Mouse (Mus musculus) embryo, embryonic 11 days (tissue): ENCODE data around the gene Xrcc2.
"Not testable (repeated sequence)": the region's sequence is repeated elsewhere in the genome, so short reads cannot be mapped to it uniquely, and the experiment has no call there.

Experiments
- DNase-seq: peaks from one replicate; pipeline ENCODE4 v3.0.0-alpha.2; 2015

The Xrcc2 gene

DNA sequence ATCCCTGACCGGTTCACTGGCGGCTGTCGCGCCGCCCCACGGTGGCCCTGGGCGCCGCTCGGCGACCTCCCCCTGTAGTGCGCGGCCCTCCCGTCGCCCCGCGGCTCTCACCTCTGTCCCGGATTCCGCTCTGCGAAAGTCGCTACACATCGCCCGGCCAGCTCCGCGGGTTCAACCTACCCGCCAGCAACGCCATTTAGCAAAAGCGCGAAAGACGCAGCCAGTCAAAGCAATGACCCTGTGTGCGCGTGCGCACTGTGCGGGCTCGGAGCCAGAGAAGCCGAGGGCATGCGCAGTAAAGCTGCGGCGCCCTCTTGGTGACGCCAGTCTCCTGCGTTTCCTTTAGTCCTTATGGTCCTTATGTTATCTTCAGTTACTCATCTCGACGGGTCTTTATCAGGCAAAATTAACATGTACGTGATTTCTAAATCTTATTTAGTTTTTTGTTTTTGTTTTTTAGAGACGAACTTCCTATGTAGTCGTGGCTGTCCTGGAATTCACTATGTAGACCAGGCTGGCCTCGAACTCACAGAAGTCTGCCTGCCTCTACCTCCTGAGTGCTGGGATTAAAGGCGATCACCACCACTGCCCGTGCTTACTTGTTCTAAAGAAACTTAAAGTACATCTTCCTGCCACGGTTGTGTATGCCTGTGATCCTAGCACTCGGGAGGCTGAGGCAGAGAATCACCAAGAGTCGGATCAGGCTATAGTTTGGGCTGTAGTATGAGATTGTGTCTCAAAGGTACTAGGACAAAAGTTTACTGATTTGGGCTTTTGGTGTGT lies at the start of gene Xrcc2:
Gene Xrcc2, minus strand, starts transcription at position 259 of the 783 bp plus-strand sequence.
- DNase-seq, result peak; percentile 98

DNA sequence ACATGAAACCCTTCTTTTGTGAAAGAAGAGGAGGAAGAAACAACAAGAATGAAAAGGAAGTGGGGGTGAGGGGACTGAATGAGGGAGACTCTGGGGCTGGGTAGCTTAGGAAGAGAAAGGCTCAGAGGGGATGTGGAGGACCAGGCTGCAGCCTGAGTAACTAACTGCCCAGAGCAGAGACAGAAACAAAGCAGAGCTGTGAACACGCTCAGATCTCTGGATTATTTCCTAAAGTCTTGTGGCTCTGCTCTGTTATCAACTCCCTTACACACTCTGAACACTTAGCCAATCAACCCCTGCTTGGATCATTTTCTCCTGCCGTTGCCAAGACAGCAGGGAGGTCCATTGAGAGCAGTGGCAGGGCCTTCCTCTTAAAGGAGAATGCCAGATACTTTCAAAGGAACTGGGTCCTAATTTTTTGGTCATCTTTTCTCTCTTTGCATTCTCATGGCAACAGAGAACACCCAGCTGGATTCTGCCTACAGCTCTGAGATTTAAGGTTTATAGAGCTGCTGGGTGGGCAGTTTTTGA lies 48.7 kb upstream of the Xrcc2 start:
- peak; percentile 37 for DNase-seq

DNA sequence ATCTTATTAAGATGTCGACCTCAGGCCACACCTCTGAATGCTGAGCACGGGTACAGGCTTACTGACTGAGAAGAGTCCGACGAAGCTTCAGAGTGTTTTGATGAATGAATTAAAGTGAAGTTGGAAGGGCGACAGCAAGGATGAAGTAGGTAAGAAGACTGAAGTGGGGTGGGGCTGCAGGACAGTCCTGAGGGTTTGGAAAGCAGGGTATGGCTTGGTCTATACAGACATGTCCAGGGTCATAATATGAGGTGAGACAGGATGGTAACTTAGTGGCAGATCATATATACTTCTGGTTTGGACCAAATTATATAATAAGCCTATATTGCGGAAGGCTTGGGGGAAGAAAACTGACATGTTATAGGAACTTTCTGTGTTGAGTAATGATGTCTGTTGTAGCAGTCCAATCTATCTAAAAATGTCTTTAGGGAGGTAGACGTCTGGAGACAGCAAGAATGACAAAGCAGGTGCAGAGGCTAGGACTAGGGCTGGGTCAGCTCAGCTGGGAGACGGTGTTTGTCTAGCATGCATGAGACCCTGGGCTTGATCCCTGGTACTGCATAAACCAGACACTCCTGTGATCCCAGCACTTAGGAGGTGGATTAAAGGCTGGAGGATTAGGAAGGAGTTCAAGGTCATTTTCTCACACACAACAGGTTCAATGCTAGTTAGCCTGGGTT lies 48.1 kb upstream of the Xrcc2 start:
- no peak for DNase-seq

DNA sequence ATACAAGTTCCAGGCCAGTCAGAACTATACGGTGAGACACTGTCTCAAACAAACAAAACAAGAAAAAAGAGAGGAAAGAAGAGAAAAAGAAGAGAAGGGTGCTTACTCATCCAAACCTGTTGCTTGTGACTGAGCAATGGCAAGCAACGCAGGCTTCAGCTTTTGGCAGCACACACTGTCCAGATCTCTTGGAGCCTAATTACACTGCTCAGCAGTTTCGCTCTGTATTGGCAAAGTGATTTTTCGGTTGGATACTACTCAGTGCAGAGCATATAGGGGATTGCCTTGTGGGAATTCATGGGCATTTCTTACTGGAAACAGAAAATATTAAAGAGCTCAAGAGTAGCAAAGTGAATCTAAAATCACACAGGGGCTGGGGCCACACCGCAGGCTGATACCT lies 47.2 kb upstream of the Xrcc2 start:
- no peak for DNase-seq

DNA sequence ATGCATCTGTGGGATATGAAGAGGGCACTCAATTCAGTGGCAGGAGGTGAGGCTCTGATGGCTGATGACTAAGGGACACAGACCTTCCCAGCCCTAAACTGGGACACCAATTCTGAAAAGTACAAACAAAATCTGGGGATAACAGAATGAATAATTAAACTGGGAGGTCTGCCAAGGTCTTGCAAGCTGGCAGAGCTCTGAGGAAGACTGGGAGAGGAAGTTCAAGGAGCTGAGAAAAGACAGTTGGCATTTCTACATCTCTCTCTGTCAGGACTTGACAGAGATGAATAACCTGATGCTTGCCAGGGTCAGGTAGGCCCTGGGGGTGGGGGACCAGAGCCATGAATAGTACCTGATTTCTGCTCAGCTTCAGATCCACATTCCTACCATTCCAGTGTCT lies 45.9 kb upstream of the Xrcc2 start:
- DNase-seq, result no peak

DNA sequence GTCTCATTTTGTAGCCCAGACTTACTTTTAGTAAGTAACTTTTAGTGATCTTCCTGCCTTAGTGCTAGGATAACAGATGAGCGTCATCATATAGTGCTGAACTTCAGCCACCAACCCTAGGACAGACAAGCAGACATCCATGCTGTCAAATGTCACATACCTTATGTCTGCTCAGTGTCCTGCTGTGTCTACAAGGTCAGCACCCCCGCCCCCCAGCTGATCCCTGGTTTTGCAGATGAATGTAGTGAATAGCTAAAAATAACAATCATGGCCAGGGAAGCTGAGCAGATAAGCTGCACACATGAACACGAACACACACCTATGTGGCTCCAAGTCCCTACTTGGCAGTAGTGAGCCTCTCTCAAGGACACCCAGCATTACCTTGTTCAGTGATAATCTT lies 43.0 kb upstream of the Xrcc2 start:
- no peak for DNase-seq

DNA sequence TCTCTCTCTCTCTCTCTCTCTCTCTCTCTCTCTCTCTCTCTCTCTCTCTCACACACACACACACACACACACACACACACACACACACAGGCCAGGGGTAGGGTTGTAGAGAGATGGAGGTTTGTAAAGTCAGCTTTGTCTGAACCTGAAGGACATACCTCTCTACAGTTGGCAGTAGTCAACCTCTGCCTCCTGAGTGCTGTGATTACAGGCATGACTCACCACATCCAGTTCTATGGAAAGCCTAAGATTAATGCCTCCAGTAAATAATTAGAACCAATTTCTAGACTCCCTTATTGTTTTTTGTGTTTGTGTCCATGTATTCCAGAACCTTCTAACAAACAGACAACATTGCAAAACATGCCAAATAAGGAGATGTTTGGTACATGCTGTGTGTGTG lies 42.3 kb upstream of the Xrcc2 start:
- no peak for DNase-seq

DNA sequence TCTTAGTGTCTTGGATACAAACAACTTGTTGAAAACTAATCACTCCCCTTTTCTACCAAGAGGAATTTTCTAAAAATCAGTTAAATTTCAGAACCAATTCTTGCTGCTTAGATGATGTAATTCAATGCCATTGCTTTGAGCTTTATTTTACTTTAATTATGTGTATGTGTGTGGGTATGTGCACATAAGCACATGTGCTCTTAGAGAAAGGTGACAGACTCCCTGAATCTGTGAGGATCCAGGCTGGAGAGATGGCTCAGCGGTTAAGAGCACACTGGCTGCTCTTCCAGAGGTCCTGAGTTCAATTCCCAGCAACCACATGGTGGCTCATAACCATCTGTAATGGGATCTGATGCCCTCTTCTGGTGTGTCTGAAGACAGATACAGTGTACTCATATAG lies 33.3 kb upstream of the Xrcc2 start:
- not testable (repeated sequence) for DNase-seq

DNA sequence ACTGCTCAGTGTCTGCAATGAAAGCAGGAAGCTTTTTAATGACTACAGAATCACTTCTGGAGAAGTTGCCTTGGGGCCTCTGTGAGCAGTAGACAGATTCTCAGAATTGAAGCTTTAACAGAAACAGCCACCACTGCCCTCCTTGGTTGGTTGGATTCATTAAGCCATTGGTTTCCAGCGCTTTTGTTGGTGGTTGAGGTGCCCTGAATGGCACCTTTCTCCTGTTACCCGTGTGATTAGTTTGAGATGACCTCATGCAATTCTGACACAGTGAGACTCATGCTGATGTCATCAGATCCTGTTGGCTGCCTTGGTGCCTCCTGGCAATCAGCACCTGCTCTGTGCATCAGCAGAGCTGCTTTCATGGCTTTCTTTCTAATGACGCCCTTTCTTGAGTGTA lies 32.8 kb upstream of the Xrcc2 start:
- no peak for DNase-seq

DNA sequence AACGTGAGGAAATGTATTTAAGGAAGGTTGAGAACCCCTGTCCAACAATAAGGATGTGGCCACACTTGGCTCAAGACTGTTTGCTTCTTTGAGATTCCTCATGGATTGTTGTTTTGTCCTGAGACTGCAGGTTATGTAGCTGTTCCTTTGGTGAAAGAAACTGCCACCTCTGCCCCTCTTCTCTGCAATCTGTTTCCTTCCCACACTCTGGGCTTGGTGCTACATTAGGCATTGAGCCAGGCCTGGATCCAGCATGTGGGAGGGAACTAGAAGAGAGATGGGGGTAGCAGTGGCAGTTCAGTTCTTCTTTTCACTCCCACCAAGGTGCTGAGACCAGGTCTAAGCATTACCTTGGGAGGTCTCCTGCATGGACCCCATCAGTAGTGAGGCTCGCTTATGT lies 30.2 kb upstream of the Xrcc2 start:
- no peak for DNase-seq

DNA sequence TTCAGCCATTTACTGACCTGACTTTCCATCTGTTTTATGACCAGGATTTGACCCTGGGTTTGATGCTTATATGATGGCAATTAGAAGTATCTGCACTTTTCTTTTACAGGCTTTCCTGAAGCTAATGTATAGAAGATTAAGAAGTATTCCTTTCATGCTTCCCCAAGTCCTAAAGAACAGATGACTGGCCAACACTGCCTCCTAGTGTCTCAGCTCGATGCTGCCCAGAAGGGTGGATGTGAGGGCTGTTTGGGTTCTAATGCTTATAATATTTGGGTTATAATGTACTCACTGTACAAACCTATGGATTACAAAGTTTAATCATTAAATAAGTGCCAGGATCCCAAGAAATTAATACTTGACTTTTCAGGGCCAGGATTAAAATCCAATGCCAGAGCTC lies 28.7 kb upstream of the Xrcc2 start:
- DNase-seq, result peak; percentile 37

DNA sequence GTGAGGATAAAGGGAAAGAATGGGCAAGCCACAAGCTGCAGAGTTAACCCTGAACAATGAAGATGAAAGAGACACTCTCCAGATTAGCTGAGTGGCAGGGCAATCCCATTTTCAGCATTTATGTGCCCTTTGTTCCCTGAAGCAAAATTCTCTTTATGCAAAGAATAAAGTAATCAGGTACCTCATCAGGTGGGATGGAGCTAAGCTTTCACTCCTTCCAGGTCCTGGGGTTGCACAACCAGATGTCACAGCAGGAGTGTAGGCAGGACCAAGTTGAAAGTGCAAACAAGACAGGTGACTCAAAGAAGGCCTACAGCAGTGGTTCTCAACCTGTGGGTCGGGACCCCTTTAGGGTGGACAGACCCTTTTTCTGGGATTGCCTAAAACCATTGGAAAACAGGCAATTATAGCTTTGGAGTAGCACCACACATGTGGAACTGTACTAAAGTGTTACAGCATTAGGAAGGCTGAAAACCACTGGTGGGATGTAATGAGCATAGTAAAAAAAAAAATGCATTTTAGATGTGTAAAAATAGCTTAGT lies 18.6 kb upstream of the Xrcc2 start:
- DNase-seq, result no peak

DNA sequence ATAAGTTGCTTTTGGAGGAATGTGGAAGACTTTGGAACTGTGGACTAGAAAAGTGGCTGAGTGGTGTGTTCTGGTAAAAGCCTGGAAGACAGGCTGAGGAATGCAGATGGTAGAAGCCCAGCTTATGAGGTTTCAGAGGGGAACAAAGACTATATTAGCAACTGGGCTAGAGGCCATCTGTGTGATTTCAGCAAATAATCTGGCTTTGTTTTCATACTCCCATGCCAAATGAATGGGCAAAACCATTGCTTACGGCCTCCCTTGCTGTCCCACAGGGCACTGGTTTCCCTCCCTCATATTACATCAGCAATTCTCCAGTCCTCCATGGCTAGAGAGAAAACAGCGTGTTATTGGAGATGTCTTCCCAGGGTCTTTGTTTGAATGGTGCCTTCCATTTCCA lies 17.4 kb upstream of the Xrcc2 start:
- DNase-seq, result no peak

DNA sequence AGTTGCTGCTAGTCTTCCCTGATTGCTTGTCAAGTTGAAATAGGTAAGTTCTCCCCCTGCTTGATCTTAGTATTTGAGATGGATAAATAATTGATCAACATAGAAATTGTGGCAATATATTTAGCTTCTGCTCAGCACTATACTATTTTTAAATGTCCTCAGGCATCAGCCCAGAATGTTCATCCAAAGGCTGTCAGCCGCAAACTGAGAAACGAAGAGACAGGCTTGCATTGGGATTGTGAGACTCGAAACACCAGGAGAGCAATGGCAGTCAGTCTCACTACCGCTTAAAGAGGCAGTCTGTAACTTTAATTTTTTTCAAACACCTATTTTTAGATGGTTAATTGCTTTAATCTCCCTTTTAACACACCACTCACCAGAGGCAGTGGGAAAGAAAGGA lies 13.8 kb upstream of the Xrcc2 start:
- no peak for DNase-seq

DNA sequence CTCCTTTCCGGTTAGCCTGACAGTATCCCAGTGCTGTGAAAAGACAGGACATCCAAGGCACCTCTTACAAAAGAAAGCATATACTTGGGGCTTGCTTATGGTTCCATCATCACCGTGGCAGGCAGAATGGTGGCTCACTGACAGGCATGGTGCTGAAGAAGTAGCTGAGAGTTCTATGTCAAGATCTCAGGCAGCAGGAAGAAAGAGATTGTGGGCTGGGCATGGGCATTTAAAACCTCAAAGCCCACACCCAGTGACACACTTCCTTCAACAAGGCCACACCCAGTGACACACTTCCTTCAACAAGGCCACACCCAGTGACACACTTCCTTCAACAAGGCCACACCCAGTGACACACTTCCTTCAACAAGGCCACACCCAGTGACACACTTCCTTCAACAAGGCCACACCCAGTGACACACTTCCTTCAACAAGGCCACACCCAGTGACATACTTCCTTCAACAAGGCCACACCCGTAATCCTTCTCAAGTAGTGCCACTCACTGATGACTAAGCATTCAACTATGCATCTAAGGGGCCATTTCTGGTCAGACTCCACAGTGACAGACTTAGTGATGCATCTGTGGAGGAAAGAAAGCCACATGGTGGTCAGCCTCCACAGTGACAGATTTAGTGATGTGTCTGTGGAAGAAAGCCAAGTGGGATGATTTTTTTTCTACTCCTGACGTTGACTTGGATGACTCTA lies 7.5 kb upstream of the Xrcc2 start:
- DNase-seq, result not testable (repeated sequence)

DNA sequence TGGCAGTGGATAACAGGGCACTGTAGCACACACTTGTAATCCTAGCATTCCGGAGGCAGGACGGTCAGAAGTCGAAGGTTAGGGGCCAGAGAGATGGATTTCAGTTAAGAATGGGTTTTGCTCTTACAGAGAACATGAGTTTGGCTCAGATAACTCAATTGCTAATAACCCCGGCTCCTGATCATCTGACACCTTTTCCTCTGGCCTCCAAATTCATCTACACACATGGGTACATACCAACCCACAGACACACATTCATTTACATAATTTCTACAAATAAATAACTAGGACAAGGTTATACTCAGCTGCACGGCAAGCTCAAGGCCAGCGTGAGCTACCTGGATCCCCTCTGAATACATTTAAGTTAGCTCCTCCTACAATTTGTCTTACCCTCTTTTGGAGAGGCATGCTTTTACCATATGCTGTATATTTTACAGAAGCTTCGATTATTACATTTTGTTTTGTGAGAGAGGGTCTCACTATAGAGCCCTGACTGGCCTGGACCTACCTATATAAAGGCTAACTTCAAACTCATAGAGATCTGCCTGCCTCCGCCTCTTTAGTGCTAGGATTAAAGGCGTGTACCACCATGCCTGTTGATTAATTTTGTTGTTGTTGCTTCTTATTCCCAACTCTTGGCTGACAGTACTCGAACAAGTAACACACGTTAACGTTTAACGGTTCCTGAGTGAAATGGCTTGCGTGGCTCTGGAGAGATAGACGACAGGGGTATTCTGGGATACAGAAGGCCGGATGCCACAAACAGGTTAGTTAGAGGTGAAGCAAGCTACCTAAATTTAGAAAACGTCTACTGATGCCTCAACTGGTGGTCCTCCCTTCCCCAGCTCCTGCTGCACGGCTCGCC lies 691 bp downstream of the Xrcc2 start:
- no peak for DNase-seq

DNA sequence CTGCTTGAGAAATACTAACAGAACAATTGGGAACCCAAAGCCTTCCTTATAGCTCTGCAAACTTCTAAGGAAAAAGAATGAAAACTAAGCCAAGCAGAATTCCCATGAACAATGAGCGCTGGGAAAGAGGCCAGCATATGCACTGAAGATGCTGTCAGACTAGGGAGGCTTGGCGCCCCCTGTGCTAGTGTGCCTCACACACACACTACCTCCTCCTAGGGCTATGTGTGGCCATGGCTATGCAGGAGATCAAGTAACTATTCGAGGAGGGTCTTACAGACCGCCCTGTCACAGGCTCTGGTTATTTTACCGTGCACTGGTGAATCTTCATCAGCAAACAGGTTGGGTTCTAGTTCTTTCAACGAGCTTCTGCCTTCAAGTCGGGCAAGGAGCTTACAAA lies 7.7 kb downstream of the Xrcc2 start:
- no peak for DNase-seq

DNA sequence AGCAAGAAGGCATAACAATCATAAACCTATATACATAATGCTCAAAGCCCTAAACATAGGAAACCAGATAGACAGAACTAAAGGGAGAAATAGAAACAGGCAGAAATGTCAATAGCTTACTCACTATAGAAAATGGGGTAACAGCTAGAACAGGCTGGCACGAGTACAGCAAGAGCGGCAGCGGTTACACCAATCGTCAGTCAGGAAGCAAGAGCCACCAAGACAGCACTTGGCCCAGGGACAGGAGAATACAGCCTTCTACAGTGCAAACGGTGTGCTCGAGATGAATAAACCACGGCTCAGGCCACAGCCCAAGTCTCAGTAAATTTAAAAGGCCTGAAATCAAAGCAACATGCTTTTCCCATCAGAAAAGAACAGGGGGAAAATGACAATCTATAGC lies 9.4 kb downstream of the Xrcc2 start:
- DNase-seq, result no peak

DNA sequence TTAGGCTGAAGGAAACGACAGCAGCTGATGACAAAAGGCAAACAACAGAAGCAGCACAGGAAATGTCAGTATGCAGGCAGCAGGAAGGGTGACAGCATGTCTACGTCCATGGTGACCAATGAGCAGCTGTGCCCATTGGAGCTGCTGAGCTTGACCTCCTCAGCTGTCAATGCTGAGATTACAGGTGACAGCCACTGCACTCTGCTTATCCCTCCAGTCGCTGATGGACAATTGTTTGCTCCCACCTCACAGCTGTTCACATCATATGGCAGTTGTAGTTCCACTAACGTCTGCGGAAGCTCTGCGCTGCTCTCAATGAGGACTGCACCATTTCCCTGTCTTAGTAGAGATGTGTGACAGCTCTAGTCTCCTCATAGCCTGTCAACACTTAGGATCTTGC lies 9.8 kb downstream of the Xrcc2 start:
- DNase-seq, result no peak

DNA sequence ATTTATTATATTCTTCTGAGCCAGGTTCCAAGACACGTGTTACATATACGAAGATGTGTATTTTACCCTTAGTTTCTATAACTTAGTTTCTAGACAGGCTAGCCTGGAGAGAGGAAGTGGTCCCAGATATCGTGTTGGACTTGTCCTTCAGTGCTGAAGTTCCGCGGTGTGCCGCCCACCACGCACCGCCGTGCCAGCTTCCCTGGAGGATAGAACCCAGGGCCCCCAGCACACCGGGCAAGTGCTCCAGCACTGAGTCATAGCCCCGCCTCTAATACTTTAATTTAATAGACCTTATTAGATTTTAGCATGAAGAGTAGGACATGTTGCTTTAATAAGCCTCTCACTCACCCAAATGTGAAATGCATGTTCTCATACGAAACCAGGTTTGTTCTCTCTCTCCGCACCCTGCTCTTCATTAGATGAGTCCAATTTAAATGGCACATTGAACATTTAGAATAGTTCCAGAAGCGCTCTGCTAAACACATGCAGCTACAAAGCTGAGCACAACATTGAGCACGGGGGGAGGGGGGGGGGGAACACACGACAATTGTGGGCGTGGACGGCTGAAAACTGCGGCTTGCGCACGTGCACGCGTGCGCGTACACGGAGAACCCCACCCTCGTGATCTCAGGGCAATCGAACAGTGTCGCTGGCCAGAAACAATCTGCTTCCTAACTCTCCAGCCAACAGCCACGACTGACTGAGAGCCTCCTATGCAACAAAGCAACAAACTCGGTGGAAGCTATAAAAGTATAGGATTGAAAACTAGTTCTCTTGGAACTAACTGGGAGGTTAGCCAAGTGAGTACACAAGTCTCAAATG lies 33.7 kb downstream of the Xrcc2 start:
- DNase-seq, result no peak

DNA sequence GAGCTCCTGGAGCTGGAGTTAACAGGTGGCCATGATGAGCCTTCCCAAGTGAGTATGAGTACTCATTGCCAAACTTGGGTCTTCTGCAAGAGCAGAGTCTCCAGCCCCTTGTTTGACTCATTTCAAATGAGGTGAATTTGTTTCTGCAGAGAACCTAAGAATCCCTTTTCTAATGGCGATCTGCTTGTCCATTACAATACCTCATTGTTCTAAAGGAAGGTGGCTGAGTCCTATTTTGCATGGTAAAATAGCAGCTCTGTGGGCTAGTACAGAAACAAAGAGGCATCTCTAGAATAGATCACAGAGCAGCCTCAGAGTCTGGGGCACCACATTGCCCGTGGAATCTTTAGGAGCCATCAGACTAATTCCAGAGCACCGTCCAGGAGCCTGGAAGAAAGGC lies 34.6 kb downstream of the Xrcc2 start:
- no peak for DNase-seq

DNA sequence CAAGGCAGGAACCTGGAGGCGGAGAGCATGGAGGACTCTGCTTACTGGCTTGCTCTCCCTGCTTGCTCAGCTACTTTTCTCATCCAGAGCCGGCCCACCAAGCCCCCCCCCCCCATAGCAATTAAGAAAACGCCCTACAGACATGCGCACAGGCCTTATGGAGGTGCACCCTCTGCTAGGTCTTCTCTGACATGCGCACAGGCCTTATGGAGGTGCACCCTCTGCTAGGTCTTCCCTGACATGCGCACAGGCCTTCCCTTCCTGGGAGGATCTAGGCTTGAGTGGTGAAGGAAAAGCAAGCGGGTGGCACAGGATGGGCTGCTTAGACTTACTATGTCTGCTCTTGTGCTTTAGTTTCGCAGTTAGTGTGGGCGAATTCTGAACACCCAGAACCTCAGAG lies 37.3 kb downstream of the Xrcc2 start:
- no peak for DNase-seq
